Mouse (Mus musculus) neural tube, embryonic 12.5 days (tissue): ENCODE results near the gene Efs. TPM values are rescaled to one million over a fixed set of nuclear protein-coding genes. Genes with fewer than 3 reads are reported as not detected.

Experiments used
- ATAC-seq: fragments of 200-750 bp; cut with Nextera tagmentation; 2 replicates; pipeline ENCODE4 v1.8.0; 2017; ENCODE audit warnings: low read depth, mild to moderate bottlenecking, moderate TSS enrichment, moderate library complexity; ENCODE audit not compliant: low FRiP score
- H3K27ac ChIP-seq: fragments of 300-500 bp; sonication (generic); 2 replicates; pipeline ENCODE4 v1.5.1; 2016
- H3K27me3 ChIP-seq: fragments of 300-500 bp; sonication (generic); replicated peaks from 2 replicates; pipeline ENCODE4 v1.6.1; 2016; ENCODE audit warnings: mild to moderate bottlenecking
- H3K36me3 ChIP-seq: fragments of 300-500 bp; sonication (generic); 2 replicates; pipeline ENCODE4 v1.6.1; 2016; ENCODE audit warnings: mild to moderate bottlenecking
- H3K4me1 ChIP-seq: fragments of 300-500 bp; sonication (generic); 2 replicates; pipeline ENCODE4 v1.6.1; 2016
- H3K4me2 ChIP-seq: fragments of 300-500 bp; sonication (generic); replicated peaks from 2 replicates; pipeline ENCODE4 v1.6.1; 2016; ENCODE audit warnings: mild to moderate bottlenecking
- H3K4me3 ChIP-seq: fragments of 300-500 bp; sonication (generic); 2 replicates; pipeline ENCODE4 v1.5.1; 2016
- H3K9ac ChIP-seq: fragments of 300-500 bp; sonication (generic); 2 replicates; pipeline ENCODE4 v1.6.1; 2016; ENCODE audit warnings: mild to moderate bottlenecking
- H3K9me3 ChIP-seq: fragments of 300-500 bp; sonication (generic); 2 replicates; pipeline ENCODE4 v1.6.1; 2016; ENCODE audit warnings: mild to moderate bottlenecking
- WGBS: fragments of 180-500 bp; shearing (Covaris S2); methylation state at CpG from one replicate; pipeline ENCODE4 v1.1.7; 2016; 5-methylcytosine and 5-hydroxymethylcytosine counted together
- polyA plus RNA-seq: library from polyadenylated mRNA; unstranded; fragments of >200 nt; fragmentation: Nextera tagmentation; extraction: Ambion mirVana; gene quantifications from 2 replicates; pipeline ENCODE4 v1.2.1, GENCODE M21; 2016

Gene Efs
- polyA plus RNA-seq, 1 experiment from 2014 or later = 31.2 TPM

DNA sequence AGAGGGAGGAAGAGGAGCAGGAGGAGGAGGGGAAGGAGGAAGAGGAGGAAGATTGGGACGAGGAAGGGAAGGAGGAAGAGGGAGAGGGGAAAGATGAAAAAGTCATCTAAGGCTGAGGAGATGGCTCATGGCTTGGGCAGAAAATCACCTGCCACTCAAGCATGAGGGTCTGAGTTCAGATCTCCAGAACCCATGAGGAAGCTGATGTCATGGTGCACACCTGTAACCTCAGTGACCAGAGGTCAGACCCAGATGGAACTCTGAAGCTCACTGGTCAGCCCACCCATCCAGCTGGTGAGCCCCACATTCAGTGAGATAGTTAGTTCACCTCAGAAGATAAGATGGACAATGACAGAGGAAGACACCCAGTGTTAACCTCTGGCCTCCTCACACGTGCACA is 19.0 kb upstream of the Efs start:
- Histone ChIP-seq H3K9me3 (no peaks in the 10 kb centered on the region), H3K27me3 (no peaks in the 10 kb centered on the region; the same call in 1 of the 2 replicates), H3K4me3 (no peak overlapping the region), H3K36me3 (no peaks in the 10 kb centered on the region), H3K27ac (no peak overlapping the region), H3K9ac (no peak overlapping the region), H3K4me1 (no peaks in the 10 kb centered on the region), H3K4me2 (no peak overlapping the region)
- 75% methylated on average over 2 of the region's 2 CpGs for WGBS
- no peak for ATAC-seq

DNA sequence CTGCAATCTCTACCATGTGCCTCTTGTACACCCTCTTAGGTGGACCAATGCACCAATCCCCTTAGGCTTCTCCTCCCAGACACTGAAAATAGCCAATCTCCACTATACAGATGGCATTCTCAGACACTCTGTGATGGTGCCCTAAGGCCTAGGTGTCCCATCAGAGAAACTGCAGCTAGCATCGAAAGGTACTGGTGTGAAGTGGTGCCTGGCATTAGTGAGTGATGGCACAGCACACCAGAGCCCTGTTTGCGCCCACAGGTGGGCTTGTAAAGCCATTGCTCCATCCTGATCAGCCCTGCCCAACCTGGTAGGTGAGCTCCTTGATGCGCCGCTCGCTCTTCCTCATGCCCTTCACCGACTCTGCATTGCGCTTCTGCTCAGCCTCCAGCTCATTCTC is 18.0 kb upstream of the Efs start:
- no peaks in the 10 kb centered on the region for H3K9me3 ChIP-seq
- no peak overlapping the region for H3K4me2 ChIP-seq
- no peak for ATAC-seq
- no peaks in the 10 kb centered on the region for H3K27me3 ChIP-seq
- no peak overlapping the region for H3K4me3 ChIP-seq
- H3K36me3 ChIP-seq = no peaks in the 10 kb centered on the region
- H3K4me1 ChIP-seq = no peaks in the 10 kb centered on the region
- no peak overlapping the region for H3K9ac ChIP-seq
- no peak overlapping the region for H3K27ac ChIP-seq
- 90% methylated on average over 7 of the region's 7 CpGs for WGBS

DNA sequence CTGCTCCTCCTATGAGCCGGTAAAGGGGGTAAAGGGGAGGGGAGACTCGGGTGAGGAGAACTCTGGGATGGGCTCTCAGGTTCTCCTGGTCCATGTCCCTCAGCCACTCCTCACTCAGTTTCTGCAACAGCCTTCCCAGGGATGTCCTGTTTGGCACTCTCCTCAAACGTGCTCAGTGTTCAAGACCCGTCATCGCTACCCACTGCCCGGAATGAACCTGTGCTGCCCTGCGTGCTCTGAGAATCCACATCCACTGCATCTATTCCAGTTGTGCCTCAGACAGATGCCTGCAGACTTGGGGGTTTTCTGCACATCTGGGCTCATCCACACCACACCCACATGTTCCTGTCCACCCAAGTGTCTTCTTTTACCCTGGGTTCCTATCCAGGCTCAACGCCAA is 16.6 kb upstream of the Efs start:
- Histone ChIP-seq H3K36me3 (no peaks in the 10 kb centered on the region), H3K4me2 (no peak overlapping the region), H3K9ac (no peak overlapping the region), H3K27ac (no peak overlapping the region), H3K4me1 (no peaks in the 10 kb centered on the region), H3K9me3 (no peaks in the 10 kb centered on the region), H3K27me3 (no peaks in the 10 kb centered on the region), H3K4me3 (no peak overlapping the region)
- WGBS = 89% methylated on average over 8 of the region's 8 CpGs
- ATAC-seq = no peak

DNA sequence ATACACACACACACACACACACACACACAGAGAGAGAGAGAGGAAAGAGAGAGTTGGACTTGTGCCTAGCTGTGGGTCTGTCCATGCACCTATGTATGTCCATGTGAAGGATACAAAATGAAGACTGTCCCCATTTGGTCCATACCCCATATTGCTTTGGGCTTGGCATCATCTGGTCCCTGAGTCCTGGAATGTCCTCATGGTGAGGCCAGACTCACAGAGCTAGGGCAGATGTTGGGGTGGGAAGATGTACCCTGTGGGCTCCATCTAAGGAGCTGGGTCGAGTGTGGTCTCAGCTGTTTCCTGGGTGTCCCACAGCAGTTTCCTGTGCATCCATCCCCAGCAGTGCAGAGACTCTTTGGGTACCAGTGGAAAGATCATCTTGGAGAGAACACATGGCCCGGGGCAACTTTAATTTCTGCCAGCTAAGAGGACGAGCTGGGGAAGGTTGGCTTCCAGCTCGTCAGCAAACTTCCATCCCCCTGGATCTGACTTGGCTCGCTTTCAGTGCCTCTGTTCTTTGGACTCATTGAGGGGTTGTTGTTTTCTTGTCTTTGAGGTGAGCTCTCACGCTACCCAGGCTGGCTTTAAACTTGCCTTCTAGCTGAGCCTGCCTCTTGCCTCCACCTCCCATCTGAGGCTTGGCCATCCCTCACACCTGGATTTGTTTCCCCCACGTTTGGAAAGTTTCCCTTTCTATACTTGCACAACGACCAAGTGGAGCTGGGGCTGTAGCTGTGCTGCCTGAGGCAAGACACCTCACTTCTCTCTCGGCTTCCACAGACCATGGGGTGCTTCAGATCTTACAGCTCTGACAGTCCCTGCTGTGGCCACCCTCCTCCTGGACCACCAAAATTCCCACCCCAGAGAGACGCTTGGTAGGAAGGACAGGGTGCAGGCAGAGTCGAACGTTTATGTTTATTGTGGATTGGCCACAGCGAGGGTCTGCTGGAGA is 15.4 kb upstream of the Efs start:
- Histone ChIP-seq H3K9ac (no peak overlapping the region), H3K36me3 (no peaks in the 10 kb centered on the region), H3K4me1 (peaks cover 4% of the 10 kb centered on the region), H3K27me3 (no peaks in the 10 kb centered on the region), H3K27ac (no peak overlapping the region), H3K4me2 (no peak overlapping the region), H3K4me3 (no peak overlapping the region), H3K9me3 (no peaks in the 10 kb centered on the region)
- WGBS = 69% methylated on average over 13 of the region's 13 CpGs
- ATAC-seq = no peak

DNA sequence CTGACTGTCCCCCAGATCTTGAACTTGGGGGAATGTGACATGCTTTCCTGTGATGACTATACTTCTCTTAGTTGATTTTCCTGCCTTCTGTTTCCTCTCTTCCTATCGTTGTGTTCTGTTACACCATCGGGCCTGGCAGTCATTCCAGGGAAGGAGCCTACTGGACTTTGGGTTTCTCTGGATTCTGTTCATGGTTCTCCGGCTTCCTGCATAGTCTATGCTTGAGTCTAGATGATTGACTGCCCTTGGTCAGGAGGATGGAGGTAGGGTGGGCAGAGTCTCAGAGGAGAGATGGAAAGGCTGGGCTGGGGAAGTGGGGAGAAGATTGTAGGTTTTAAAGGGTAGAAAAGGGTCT is 14.2 kb upstream of the Efs start:
- H3K4me3 ChIP-seq = no peak overlapping the region
- H3K36me3 ChIP-seq = no peaks in the 10 kb centered on the region
- no peak overlapping the region; the same call in 1 of the 2 replicates for H3K9ac ChIP-seq
- no peaks in the 10 kb centered on the region for H3K27me3 ChIP-seq
- 85% methylated on average over 3 of the region's 3 CpGs for WGBS
- H3K27ac ChIP-seq = no peak overlapping the region
- no peaks in the 10 kb centered on the region for H3K9me3 ChIP-seq
- no peak for ATAC-seq
- no peak overlapping the region for H3K4me2 ChIP-seq
- peaks cover 10% of the 10 kb centered on the region for H3K4me1 ChIP-seq

DNA sequence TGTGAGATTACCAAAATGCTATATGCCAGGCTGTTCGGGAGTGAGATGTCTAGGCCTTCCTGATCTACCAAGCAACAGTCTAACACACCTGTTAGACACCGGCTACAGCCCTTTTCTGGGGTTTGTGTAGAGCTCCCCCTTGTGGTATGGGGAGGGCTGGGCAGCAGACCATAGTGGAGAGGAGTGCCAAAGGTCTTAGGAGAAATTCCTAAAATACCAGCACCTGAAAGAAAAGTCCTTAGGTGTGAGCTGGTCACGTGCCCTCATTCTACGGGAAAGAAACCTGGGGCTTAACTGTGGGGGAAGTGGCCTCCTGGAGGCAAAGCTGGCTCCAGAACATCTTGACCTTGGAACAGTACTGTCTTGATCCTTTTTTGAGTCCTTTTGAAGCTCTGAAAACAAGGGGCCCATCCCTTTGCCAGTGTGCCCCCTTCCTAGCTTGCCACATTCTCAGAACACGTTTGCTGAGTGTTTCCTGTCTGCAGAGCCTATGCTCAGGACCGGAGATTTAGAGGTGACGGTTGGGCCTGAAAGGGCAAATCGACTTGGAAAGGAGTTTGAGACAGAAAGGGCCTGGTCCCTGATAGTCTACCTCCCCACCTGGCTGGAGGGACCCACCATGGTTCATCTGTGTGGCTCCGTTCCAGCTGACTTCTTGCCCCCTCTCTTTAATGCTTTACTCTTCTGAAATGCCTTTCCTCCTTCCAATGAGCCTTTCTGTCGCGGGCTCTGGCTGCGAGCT is 13.7 kb upstream of the Efs start:
- Histone ChIP-seq H3K4me1 (peaks cover 10% of the 10 kb centered on the region), H3K9me3 (no peaks in the 10 kb centered on the region), H3K4me3 (no peak overlapping the region), H3K9ac (no peak overlapping the region; the same call in 1 of the 2 replicates), H3K4me2 (no peak overlapping the region), H3K27ac (no peak overlapping the region), H3K27me3 (no peaks in the 10 kb centered on the region), H3K36me3 (no peaks in the 10 kb centered on the region)
- 55% methylated on average over 12 of the region's 12 CpGs for WGBS
- no peak for ATAC-seq

DNA sequence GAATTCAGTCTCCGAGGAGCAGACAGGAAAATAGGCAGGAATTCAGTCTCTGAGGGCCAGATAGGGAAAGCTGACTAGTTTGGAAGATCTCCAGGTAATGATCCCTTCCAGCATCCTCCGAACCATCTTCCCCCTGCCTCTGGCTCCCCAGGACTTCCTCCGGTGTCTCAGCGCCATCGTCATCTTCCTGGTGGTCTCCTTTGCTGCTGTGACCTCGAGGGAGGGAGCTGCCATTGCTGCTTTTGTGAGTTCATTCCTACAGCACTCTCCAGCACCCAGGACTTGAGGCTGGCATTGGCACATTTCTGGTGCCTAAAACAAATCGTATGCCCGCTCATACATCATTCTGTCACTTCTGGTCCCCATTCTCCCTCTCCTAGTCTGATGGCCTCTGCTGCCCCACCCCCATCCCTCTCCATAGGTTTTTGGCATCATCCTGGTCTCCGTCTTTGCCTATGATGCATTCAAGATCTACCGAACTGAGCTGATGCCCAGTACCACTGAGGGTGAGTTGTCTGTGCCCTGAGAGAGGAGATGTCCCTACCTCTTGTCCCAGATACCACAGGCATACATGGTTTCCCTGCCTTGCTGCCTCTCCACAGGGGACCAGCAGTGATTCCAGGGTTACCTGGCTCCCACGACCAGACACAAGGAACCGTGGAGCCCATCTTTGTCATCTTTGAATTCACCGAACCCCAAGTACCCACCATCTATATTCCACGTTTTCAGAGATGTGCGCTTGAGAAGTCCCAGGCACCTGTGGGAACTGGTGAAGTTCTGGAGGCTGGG is 12.7 kb upstream of the Efs start:
- H3K36me3 ChIP-seq = no peaks in the 10 kb centered on the region
- no peak for ATAC-seq
- H3K27me3 ChIP-seq = no peaks in the 10 kb centered on the region
- H3K27ac ChIP-seq = no peak overlapping the region
- no peaks in the 10 kb centered on the region for H3K9me3 ChIP-seq
- H3K4me3 ChIP-seq = no peak overlapping the region
- no peak overlapping the region for H3K9ac ChIP-seq
- no peak overlapping the region for H3K4me2 ChIP-seq
- H3K4me1 ChIP-seq = peaks cover 10% of the 10 kb centered on the region
- WGBS = 82% methylated on average over 15 of the region's 15 CpGs

DNA sequence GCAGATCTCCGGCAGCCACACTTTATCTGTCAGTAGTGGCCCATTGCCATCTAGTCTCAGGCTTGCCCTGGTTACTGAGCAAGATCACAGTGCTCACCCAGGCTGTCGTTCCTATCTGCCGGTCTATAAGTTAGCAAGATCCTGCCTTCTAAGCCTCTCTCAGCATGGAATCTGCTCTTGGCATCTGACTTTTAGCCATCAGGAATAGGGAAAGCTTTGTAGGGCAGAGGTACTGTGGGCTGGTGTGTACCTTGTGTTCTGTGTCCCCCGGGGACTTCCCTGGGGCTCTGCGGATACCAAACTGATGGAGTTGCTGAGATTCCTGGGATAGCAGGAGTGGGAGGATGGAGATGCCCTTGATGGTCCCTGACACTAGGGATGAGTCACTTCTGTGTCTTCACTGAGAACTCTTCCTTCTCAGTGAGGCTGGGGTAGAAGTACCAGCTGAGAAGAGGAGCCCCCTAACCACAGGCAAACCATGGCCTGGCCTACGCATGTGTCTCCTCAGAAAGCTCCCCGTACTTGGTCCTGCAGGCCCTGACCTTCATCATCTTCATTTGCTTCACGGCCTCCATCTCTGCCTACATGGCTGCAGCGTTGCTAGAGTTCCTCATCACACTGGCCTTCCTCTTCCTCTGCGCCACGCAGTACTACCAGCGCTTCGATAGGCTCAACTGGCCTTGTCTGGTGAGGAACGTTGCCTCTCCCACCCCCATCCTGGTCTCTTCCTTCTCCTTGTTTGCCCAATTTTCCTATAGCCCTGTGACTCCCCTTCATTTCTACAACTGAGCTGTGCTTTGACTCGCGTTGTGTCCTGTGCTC is 11.6 kb upstream of the Efs start:
- Histone ChIP-seq H3K9me3 (no peaks in the 10 kb centered on the region), H3K4me2 (no peak overlapping the region)

DNA sequence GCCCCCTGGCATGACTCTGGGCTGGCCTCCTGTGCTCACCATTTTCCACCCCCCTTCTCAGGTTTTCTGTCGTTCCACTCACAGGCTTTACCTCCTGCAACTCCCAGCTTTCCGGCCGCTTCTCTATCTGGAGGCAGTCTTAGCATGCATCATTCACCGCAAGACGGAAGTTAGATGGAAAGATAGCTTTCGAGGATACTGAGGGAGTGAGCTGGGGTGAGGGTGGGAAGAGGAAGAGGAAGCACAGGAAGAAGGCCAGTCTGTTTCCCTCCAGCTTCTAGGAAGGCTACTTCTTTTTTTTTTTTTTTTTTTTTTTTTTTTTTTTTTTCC is 10.9 kb upstream of the Efs start:
- Histone ChIP-seq H3K4me1 (peaks cover 17% of the 10 kb centered on the region), H3K4me3 (no peak overlapping the region), H3K36me3 (no peaks in the 10 kb centered on the region), H3K9ac (peak overlapping the region; percentile 42; the same call in 1 of the 2 replicates), H3K4me2 (peak overlapping the region; percentile 38), H3K27ac (no peak overlapping the region), H3K9me3 (no peaks in the 10 kb centered on the region), H3K27me3 (no peaks in the 10 kb centered on the region)
- 63% methylated on average over 6 of the region's 6 CpGs for WGBS
- no peak for ATAC-seq

More for the DNA sequence above, 11.6 kb upstream of the Efs start:
- no peaks in the 10 kb centered on the region for H3K27me3 ChIP-seq
- H3K36me3 ChIP-seq = no peaks in the 10 kb centered on the region
- WGBS = 88% methylated on average over 16 of the region's 16 CpGs
- ATAC-seq = no peak
- no peak overlapping the region for H3K27ac ChIP-seq
- H3K4me3 ChIP-seq = no peak overlapping the region
- peaks cover 16% of the 10 kb centered on the region for H3K4me1 ChIP-seq
- H3K9ac ChIP-seq = no peak overlapping the region

DNA sequence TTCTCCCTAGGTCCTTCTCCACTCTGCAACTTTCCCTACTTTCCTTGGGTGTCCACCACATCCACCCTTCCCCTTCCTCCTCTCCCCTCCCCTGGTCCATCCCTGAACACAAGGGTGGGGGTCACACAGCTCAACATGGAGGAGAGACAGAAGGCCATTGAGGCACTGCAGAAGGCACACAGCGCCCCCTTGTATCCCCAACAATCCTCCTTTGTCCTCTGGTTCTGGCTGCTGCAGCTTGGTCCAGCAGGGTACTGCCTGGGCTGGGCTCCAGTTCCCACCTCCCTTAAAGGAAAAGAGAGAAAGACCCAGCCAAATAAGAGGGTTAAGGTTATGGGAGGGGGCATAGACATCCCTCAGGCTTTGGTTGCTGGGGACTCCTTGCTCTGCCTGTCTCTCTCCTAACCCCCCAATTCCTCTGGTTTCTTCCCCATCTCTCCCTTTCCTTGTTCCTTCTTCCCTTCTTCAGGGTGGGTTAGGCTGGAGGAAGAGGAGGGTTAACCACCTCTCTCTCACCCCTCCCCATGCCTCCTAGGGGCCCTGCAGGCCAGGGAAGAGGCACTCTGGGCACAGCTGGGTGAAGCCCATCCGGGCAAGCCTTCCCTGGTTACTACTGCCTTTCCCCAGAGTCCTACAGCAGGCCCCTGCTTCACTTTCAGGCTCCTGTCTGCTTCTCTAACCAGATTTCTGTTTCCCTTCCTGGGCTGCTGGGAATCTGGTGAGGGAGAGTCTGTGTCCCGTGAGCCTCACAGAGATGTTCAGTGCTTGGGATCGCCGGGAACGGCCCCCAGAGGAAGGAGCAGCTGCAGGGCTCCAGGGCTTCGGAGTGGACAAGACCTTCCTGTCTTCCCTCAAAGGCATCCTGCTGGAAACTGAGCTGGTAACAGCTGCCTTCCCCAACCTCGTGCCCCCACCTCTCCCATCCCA is 10.2 kb upstream of the Efs start, which contains the start of gene Cmtm5:
TSS of gene Cmtm5 (plus strand) at position 358 of the 927 bp plus-strand sequence.
- no peaks in the 10 kb centered on the region for H3K9me3 ChIP-seq
- H3K4me2 ChIP-seq = peak within 1 kb of the TSS; percentile 38
- H3K27me3 ChIP-seq = no peaks in the 10 kb centered on the region
- H3K9ac ChIP-seq = peak within 1 kb of the TSS; percentile 42; the same call in 1 of the 2 replicates
- ATAC-seq = 0 out of 2 replicates have a peak, but pooled peaks have one; percentile 26
- no peak within 1 kb of the TSS for H3K4me3 ChIP-seq
- peaks cover 17% of the 10 kb centered on the region for H3K4me1 ChIP-seq
- no peaks in the 10 kb centered on the region for H3K36me3 ChIP-seq
- peak within 1 kb of the TSS; percentile 50; the same call in 1 of the 2 replicates for H3K27ac ChIP-seq
- 32% methylated on average over 8 of the region's 8 CpGs for WGBS
